Mouse (Mus musculus) bone marrow macrophage, adult 2 months (primary cell): ENCODE results near the gene Tmem121.

ENCODE experiments used
- CTCF ChIP-seq: IDR thresholded peaks from 2 replicates; pipeline ENCODE4 v1.5.1; 2012; ENCODE audit warnings: low read depth, mild to moderate bottlenecking, low read length, moderate library complexity
- POLR2A ChIP-seq: IDR thresholded peaks from 2 replicates; pipeline ENCODE4 v1.6.1; 2012; ENCODE audit warnings: mild to moderate bottlenecking, low read depth, low read length, borderline replicate concordance

GRCm38 (mm10) chr12:113142021-113142975, 43.4 kb upstream of the Tmem121 start:
- no peak for TF ChIP-seq POLR2A
- no peak for TF ChIP-seq CTCF
